In the genomic region with DNA sequence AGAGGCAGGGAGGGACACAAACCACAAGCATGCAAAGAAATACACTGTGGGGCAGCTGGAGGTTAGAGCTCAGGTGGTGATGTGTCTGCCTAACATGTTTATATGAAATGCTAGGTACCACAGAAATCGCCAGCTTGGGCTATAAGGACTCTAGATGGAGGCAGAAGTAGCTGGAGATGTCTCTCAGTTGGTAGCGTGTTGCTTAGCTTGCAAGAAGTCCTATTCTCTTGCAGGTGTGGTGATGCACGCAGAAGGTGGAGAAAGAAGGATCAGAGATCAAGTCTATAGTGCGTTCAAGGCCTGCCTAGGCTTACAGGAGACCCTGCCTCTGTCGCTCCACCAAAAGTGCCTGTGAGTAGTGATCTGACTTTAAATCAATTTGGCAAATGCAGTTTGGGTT, we compare ENCODE assay signal across 7 mouse cellular contexts. TPM values are rescaled to one million over a fixed set of nuclear protein-coding genes. Genes with fewer than 3 reads are reported as not detected.
DNase-seq lines count a peak whose midpoint lies in the region; ATAC-seq and TF ChIP-seq lines count a peak whose summit lies in the region.

No protein-coding gene starts in this region.

- TF ChIP-seq POLR2A in limb, embryonic 14.5 days (IDR thresholded peaks at IDR 0.05; ENCODE audit: borderline replicate concordance, extremely low read depth, insufficient read depth, insufficient read length) = no peak

- H3K9me3 ChIP-seq in liver, embryonic 11.5 days (ENCODE audit: control insufficient read depth, low read length) = no peaks in the 10 kb centered on the region
- no peaks in the 10 kb centered on the region for H3K9me3 ChIP-seq in forebrain, embryonic 15.5 days
- H3K9me3 ChIP-seq in limb, embryonic 14.5 days (ENCODE audit: control insufficient read depth, low read length) = no peaks in the 10 kb centered on the region
- H3K9me3 ChIP-seq in stomach, embryonic 14.5 days (ENCODE audit: control insufficient read depth, low read depth, low read length) = no peaks in the 10 kb centered on the region

- peak overlapping the region; percentile 67; the same call in 1 of the 2 replicates for H3K4me3 ChIP-seq in liver, embryonic 11.5 days (ENCODE audit: low read depth, low read length)
- H3K4me3 ChIP-seq in forebrain, embryonic 15.5 days = no peak overlapping the region
- H3K4me3 ChIP-seq in limb, embryonic 14.5 days (replicated peaks; ENCODE audit: low read length) = peak overlapping the region; percentile 77; the same call in 1 of the 2 replicates
- H3K4me3 ChIP-seq in stomach, embryonic 14.5 days (ENCODE audit: low read depth, low read length) = peak overlapping the region; percentile 69; the same call in 1 of the 2 replicates

- peak overlapping the region; percentile 95 for H3K27ac ChIP-seq in liver, embryonic 11.5 days (ENCODE audit: low read depth, low read length)
- peak overlapping the region; percentile 98 for H3K27ac ChIP-seq in forebrain, embryonic 15.5 days (replicated peaks)
- peak overlapping the region; percentile 99 for H3K27ac ChIP-seq in limb, embryonic 14.5 days (replicated peaks; ENCODE audit: low read depth, low read length)
- peak overlapping the region; percentile 99 for H3K27ac ChIP-seq in stomach, embryonic 14.5 days (ENCODE audit: low read length)

- H3K36me3 ChIP-seq in liver, embryonic 11.5 days (ENCODE audit: control insufficient read depth, insufficient read depth, low read length) = peaks cover 3% of the 10 kb centered on the region; the same call in 1 of the 2 replicates
- H3K36me3 ChIP-seq in forebrain, embryonic 15.5 days = no peaks in the 10 kb centered on the region; the same call in 1 of the 2 replicates
- peaks cover 4% of the 10 kb centered on the region; the same call in 1 of the 2 replicates for H3K36me3 ChIP-seq in limb, embryonic 14.5 days (ENCODE audit: control insufficient read depth, insufficient read depth, low read length)
- H3K36me3 ChIP-seq in stomach, embryonic 14.5 days (ENCODE audit: control insufficient read depth, insufficient read depth, low read length) = peaks cover 4% of the 10 kb centered on the region; the same call in 1 of the 2 replicates

- no peak for DNase-seq in liver, embryonic 11.5 days (ENCODE audit: low spot score)
- DNase-seq in liver = no peak
- DNase-seq in limb, embryonic 14.5 days (ENCODE audit: low spot score) = no peak
- DNase-seq in testis, postnatal 10 days (ENCODE audit: low spot score) = no peak
- DNase-seq in ovary, postnatal 36 days (ENCODE audit: low spot score) = no peak

- no peak for ATAC-seq in liver, embryonic 11.5 days (replicated peaks; ENCODE audit: low FRiP score)
- no peak for ATAC-seq in forebrain, embryonic 15.5 days (replicated peaks)
- no peak for ATAC-seq in limb, embryonic 14.5 days (ENCODE audit: low FRiP score, low read depth)
- ATAC-seq in stomach, embryonic 14.5 days (ENCODE audit: insufficient number of reproducible peaks, insufficient read depth, low FRiP score, low read depth) = no peak

- no peaks in the 10 kb centered on the region for H3K27me3 ChIP-seq in liver, embryonic 11.5 days (replicated peaks; ENCODE audit: control insufficient read depth, insufficient read depth, low read length)
- no peaks in the 10 kb centered on the region for H3K27me3 ChIP-seq in forebrain, embryonic 15.5 days
- no peaks in the 10 kb centered on the region for H3K27me3 ChIP-seq in limb, embryonic 14.5 days (ENCODE audit: control insufficient read depth, insufficient read depth, low read length)
- no peaks in the 10 kb centered on the region for H3K27me3 ChIP-seq in stomach, embryonic 14.5 days (ENCODE audit: control insufficient read depth, insufficient read depth, low read length)

- peak overlapping the region; percentile 97 for H3K4me2 ChIP-seq in liver, embryonic 11.5 days
- H3K4me2 ChIP-seq in forebrain, embryonic 15.5 days (replicated peaks) = no peak overlapping the region
- peak overlapping the region; percentile 85; the same call in 1 of the 2 replicates for H3K4me2 ChIP-seq in limb, embryonic 14.5 days (replicated peaks; ENCODE audit: low read depth, low read length, severe bottlenecking)
- H3K4me2 ChIP-seq in stomach, embryonic 14.5 days (replicated peaks; ENCODE audit: low read depth, low read length) = peak overlapping the region; percentile 90; the same call in 1 of the 2 replicates

- no peak overlapping the region for H3K9ac ChIP-seq in liver, embryonic 11.5 days (ENCODE audit: low read depth, low read length)
- H3K9ac ChIP-seq in forebrain, embryonic 15.5 days (replicated peaks) = peak overlapping the region; percentile 75; the same call in 1 of the 2 replicates
- peak overlapping the region; percentile 90; the same call in 1 of the 2 replicates for H3K9ac ChIP-seq in limb, embryonic 14.5 days (ENCODE audit: low read depth, low read length, severe bottlenecking)
- peak overlapping the region; percentile 15; the same call in 1 of the 2 replicates for H3K9ac ChIP-seq in stomach, embryonic 14.5 days (replicated peaks; ENCODE audit: low read depth, low read length)

- WGBS in liver, embryonic 11.5 days = 84% methylated on average over 5 of the region's 5 CpGs
- WGBS in forebrain, embryonic 15.5 days = 83% methylated on average over 5 of the region's 5 CpGs
- 85% methylated on average over 5 of the region's 5 CpGs for WGBS in limb, embryonic 14.5 days
- WGBS in stomach, embryonic 14.5 days = 74% methylated on average over 5 of the region's 5 CpGs

- H3K4me1 ChIP-seq in liver, embryonic 11.5 days (replicated peaks; ENCODE audit: control insufficient read depth, insufficient read depth, low read length) = peaks cover 21% of the 10 kb centered on the region
- peaks cover 34% of the 10 kb centered on the region for H3K4me1 ChIP-seq in forebrain, embryonic 15.5 days
- peaks cover 21% of the 10 kb centered on the region for H3K4me1 ChIP-seq in limb, embryonic 14.5 days (ENCODE audit: control insufficient read depth, insufficient read depth, low read length)
- H3K4me1 ChIP-seq in stomach, embryonic 14.5 days (ENCODE audit: control insufficient read depth, insufficient read depth, low read length) = peaks cover 20% of the 10 kb centered on the region

RNA-seq across cellular contexts. Expression of a gene that starts 1.5 kb away (rescaled TPM):
- 40.8 and 43.0 TPM in 2 replicates for polyA plus RNA-seq in liver, embryonic 11.5 days (2014; fragmentation: Nextera tagmentation; extraction: Ambion mirVana)
- 60.3 and 62.0 TPM in 2 replicates for polyA plus RNA-seq in forebrain, embryonic 15.5 days (2015; fragmentation: Nextera tagmentation; extraction: Ambion mirVana)
- 60.6 and 80.6 TPM in 2 replicates for polyA plus RNA-seq in limb, embryonic 14.5 days (2012; rRNA removed)
- 43.6 and 45.0 TPM in 2 replicates for polyA plus RNA-seq in limb, embryonic 14.5 days (2014; fragmentation: Nextera tagmentation; extraction: Ambion mirVana)
- 38.2 and 40.4 TPM in 2 replicates for polyA plus RNA-seq in stomach, embryonic 14.5 days (2014; fragmentation: Nextera tagmentation; extraction: Ambion mirVana)

RNA-seq across cellular contexts. Expression of a gene that starts 20.2 kb away (rescaled TPM):
- 6.9 and 11.4 TPM in 2 replicates for polyA plus RNA-seq in liver, embryonic 11.5 days (2014; fragmentation: Nextera tagmentation; extraction: Ambion mirVana)
- polyA plus RNA-seq in forebrain, embryonic 15.5 days (2015; fragmentation: Nextera tagmentation; extraction: Ambion mirVana) = not detected in 2 replicates
- polyA plus RNA-seq in limb, embryonic 14.5 days (2012; rRNA removed) = 0.65 and 0.72 TPM in 2 replicates
- polyA plus RNA-seq in limb, embryonic 14.5 days (2014; fragmentation: Nextera tagmentation; extraction: Ambion mirVana) = 0.58 TPM in 1 of 2 replicates, not detected in the other
- polyA plus RNA-seq in stomach, embryonic 14.5 days (2014; fragmentation: Nextera tagmentation; extraction: Ambion mirVana) = 30.0 and 39.7 TPM in 2 replicates

RNA-seq across cellular contexts. Expression of a gene that starts 23.9 kb away (rescaled TPM):
- polyA plus RNA-seq in liver, embryonic 11.5 days (2014; fragmentation: Nextera tagmentation; extraction: Ambion mirVana) = 0.55 and 0.99 TPM in 2 replicates
- not detected in 2 replicates for polyA plus RNA-seq in forebrain, embryonic 15.5 days (2015; fragmentation: Nextera tagmentation; extraction: Ambion mirVana)
- 0.19 and 0.20 TPM in 2 replicates for polyA plus RNA-seq in limb, embryonic 14.5 days (2012; rRNA removed)
- 0.92 and 1.5 TPM in 2 replicates for polyA plus RNA-seq in limb, embryonic 14.5 days (2014; fragmentation: Nextera tagmentation; extraction: Ambion mirVana)
- 0.21 TPM in 1 of 2 replicates, not detected in the other for polyA plus RNA-seq in stomach, embryonic 14.5 days (2014; fragmentation: Nextera tagmentation; extraction: Ambion mirVana)

RNA-seq across cellular contexts. Expression of a gene that starts 24.0 kb away (rescaled TPM):
- 69.4 and 70.3 TPM in 2 replicates for polyA plus RNA-seq in liver, embryonic 11.5 days (2014; fragmentation: Nextera tagmentation; extraction: Ambion mirVana)
- polyA plus RNA-seq in forebrain, embryonic 15.5 days (2015; fragmentation: Nextera tagmentation; extraction: Ambion mirVana) = 3.6 and 5.9 TPM in 2 replicates
- polyA plus RNA-seq in limb, embryonic 14.5 days (2012; rRNA removed) = 127 and 202 TPM in 2 replicates
- polyA plus RNA-seq in limb, embryonic 14.5 days (2014; fragmentation: Nextera tagmentation; extraction: Ambion mirVana) = 51.7 and 54.9 TPM in 2 replicates
- polyA plus RNA-seq in stomach, embryonic 14.5 days (2014; fragmentation: Nextera tagmentation; extraction: Ambion mirVana) = 43.5 and 51.4 TPM in 2 replicates

RNA-seq across cellular contexts. Expression of a gene that starts 33.1 kb away (rescaled TPM):
- 21.9 and 23.9 TPM in 2 replicates for polyA plus RNA-seq in liver, embryonic 11.5 days (2014; fragmentation: Nextera tagmentation; extraction: Ambion mirVana)
- 7.6 and 9.0 TPM in 2 replicates for polyA plus RNA-seq in forebrain, embryonic 15.5 days (2015; fragmentation: Nextera tagmentation; extraction: Ambion mirVana)
- 25.2 and 34.3 TPM in 2 replicates for polyA plus RNA-seq in limb, embryonic 14.5 days (2012; rRNA removed)
- 23.1 and 24.3 TPM in 2 replicates for polyA plus RNA-seq in limb, embryonic 14.5 days (2014; fragmentation: Nextera tagmentation; extraction: Ambion mirVana)
- 40.7 and 41.7 TPM in 2 replicates for polyA plus RNA-seq in stomach, embryonic 14.5 days (2014; fragmentation: Nextera tagmentation; extraction: Ambion mirVana)
